Mouse (Mus musculus) myocyte (in vitro differentiated cells): ENCODE results near the gene Ttc19. TPM values are rescaled to one million over a fixed set of nuclear protein-coding genes. Genes with fewer than 3 reads are reported as not detected.

Experiments
- polyA plus RNA-seq: library from polyadenylated mRNA; unstranded; fragments of >200 nt; fragmentation: generic; extraction: Trizol; gene quantifications from one replicate; pipeline ENCODE4 v1.2.1, GENCODE M21; 2012; ENCODE audit warnings: missing spikeins

Gene Ttc19
- polyA plus RNA-seq, 1 experiment, result 9.4 TPM

Other genes starting within 250 kb of the Ttc19 start
- gene Adora2b, start 32.5 kb upstream of the Ttc19 start, polyA plus RNA-seq, result 6.6 TPM
- 39.4 TPM for gene Zswim7, start 98 bp upstream of the Ttc19 start, polyA plus RNA-seq
- 3.7 TPM for gene Pigl, start 177.0 kb downstream of the Ttc19 start, polyA plus RNA-seq
- gene Ncor1, start 177.1 kb downstream of the Ttc19 start, polyA plus RNA-seq, result 41.0 TPM